ENCODE assay signal across 8 mouse cellular contexts in the genomic region with DNA sequence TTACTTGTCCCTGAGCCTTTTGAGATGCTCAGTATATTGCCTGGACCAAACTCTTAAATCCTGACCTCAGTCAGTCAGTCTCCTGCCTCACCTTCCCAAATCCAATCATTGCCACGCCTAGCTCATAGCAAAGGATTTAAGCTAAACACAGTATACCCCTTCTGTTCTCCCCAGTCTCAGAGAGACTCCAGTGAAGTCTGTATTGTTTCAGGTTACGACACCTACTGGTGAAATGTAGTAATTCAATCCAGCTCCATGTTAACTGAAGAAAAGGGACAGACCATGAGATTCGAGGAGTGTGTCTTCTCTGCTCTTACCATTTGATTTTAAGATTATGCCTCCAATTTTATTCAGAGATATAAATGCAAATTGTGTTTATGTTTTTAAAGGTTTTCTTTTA.
DNase-seq lines count a peak whose midpoint lies in the region; ATAC-seq and TF ChIP-seq lines count a peak whose summit lies in the region.

No protein-coding gene starts in this region.

- no peaks in the 10 kb centered on the region for H3K27me3 ChIP-seq in intestine, embryonic 15.5 days (replicated peaks)
- H3K27me3 ChIP-seq in midbrain, postnatal 0 days (ENCODE audit: insufficient read depth, low read length): no peaks in the 10 kb centered on the region

- H3K4me1 ChIP-seq in intestine, embryonic 15.5 days (replicated peaks): no peaks in the 10 kb centered on the region
- peaks cover 15% of the 10 kb centered on the region; the same call in 1 of the 2 replicates for H3K4me1 ChIP-seq in midbrain, postnatal 0 days (ENCODE audit: insufficient read depth, low read length)

- WGBS in intestine, embryonic 15.5 days: 19% methylated on average over 3 of the region's 3 CpGs
- WGBS in midbrain, postnatal 0 days: 12% methylated on average over 3 of the region's 3 CpGs

- H3K27ac ChIP-seq in gastrocnemius, adult 2 months: no peak overlapping the region
- no peak overlapping the region for H3K27ac ChIP-seq in intestine, embryonic 15.5 days
- no peak overlapping the region for H3K27ac ChIP-seq in midbrain, postnatal 0 days (ENCODE audit: low read depth, low read length)

- H3K9me3 ChIP-seq in intestine, embryonic 15.5 days: no peaks in the 10 kb centered on the region
- H3K9me3 ChIP-seq in midbrain, postnatal 0 days (ENCODE audit: low read length): no peaks in the 10 kb centered on the region

- ATAC-seq in intestine, embryonic 15.5 days: peak; percentile 53; the same call in 1 of the 2 replicates
- ATAC-seq in midbrain, postnatal 0 days (ENCODE audit: low FRiP score): no peak

- H3K36me3 ChIP-seq in intestine, embryonic 15.5 days: no peaks in the 10 kb centered on the region
- H3K36me3 ChIP-seq in midbrain, postnatal 0 days (ENCODE audit: insufficient read depth, low read length): no peaks in the 10 kb centered on the region

- no peak overlapping the region for H3K4me2 ChIP-seq in intestine, embryonic 15.5 days (replicated peaks)
- no peak overlapping the region for H3K4me2 ChIP-seq in midbrain, postnatal 0 days (ENCODE audit: low read depth, low read length, poor library complexity, severe bottlenecking)

- intact Hi-C loops in gastrocnemius, adult 2 months (cut with DNase I): loop anchor here (1.0 to 5.0 kb wide), 2 partner anchors 113 to 473 kb away; no protein-coding TSS in a partner anchor

- H3K4me3 ChIP-seq in gastrocnemius, adult 2 months: no peak overlapping the region
- H3K4me3 ChIP-seq in intestine, embryonic 15.5 days (replicated peaks): no peak overlapping the region
- H3K4me3 ChIP-seq in midbrain, postnatal 0 days (ENCODE audit: low read depth, low read length): no peak overlapping the region

- no peak overlapping the region for H3K9ac ChIP-seq in intestine, embryonic 15.5 days
- H3K9ac ChIP-seq in midbrain, postnatal 0 days (replicated peaks; ENCODE audit: low read length, poor library complexity, severe bottlenecking): no peak overlapping the region

- peak; percentile 76 for TF ChIP-seq CTCF in gastrocnemius, adult 2 months (IDR thresholded peaks at IDR 0.05)
- peak; percentile 88 for TF ChIP-seq CTCF in midbrain, postnatal 0 days (IDR thresholded peaks at IDR 0.05)

- no peak for DNase-seq in gastrocnemius, adult 2 months
- DNase-seq in gastrocnemius, postnatal 4 days (ENCODE audit: low spot score in 2 of 2): no peak
- DNase-seq in thymus, postnatal 0 days (ENCODE audit: low spot score): peak; percentile 74
- DNase-seq in thymus, adult 18-20 months: no peak
- DNase-seq in embryo, embryonic 9.5 days (ENCODE audit: extremely low spot score): peak; percentile 66
- DNase-seq in midbrain, postnatal 0 days (ENCODE audit: low spot score): peak; percentile 82
- no peak for DNase-seq in ovary, adult 18-20 months (ENCODE audit: low spot score)

Comparison
In these comparisons a context has a peak if more than half of its experiments do, and no peak if none do; other contexts are left out.
1. DNase-seq: peak in thymus, postnatal 0 days (single experiment), embryo, embryonic 9.5 days (single experiment) and midbrain, postnatal 0 days (single experiment); none in gastrocnemius, adult 2 months (single experiment), gastrocnemius, postnatal 4 days (0 of 2), thymus, adult 18-20 months (0 of 2) and ovary, adult 18-20 months (single experiment).